Mouse (Mus musculus): ENCODE measurements at regions not wholly inside any gene's neighbourhood (a gene's known extent, or its start where the extent isn't known, plus 50 kb on each side); places are given as distances from the start of the nearest gene placed in this dataset.

DNA sequence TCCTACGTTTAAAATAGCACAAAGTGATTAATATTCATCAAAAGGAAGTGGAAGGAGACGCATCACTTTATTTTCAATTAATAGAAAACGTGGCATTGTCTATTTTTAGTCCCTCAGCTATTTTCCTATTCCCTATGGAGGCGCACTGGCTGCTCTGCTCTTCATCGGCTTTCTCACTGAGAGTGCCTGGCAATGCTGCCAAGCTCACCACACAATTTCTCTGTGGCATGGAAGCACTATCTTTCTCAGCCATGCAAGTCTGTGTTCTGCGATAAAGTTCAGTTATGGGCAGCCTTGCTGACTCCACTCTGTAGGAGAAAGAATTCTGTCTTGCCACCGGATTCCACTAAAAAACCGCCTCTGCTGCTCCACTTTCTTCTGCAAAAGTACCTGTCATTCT lies 67.1 kb upstream of the Mgat4c start:
- H3K4me1 ChIP-seq: no peaks in the 10 kb centered on the region
- H3K9me3 ChIP-seq: no peaks in the 10 kb centered on the region
- H3K4me3 ChIP-seq: no peak overlapping the region
- no peaks in the 10 kb centered on the region for H3K36me3 ChIP-seq (replicated peaks)
- ATAC-seq (replicated peaks): 0 out of 2 replicates have a peak, but pooled peaks have one; percentile 27
- H3K4me2 ChIP-seq: no peak overlapping the region
- no peak overlapping the region for H3K9ac ChIP-seq
- H3K27me3 ChIP-seq (replicated peaks): no peaks in the 10 kb centered on the region
- 58% methylated on average over 8 of the region's 8 CpGs for WGBS
- H3K27ac ChIP-seq: no peak overlapping the region

Data from midbrain, embryonic 15.5 days (tissue).